Mouse (Mus musculus): Measurements from ENCODE around the gene Relb. TPM values are rescaled to one million over a fixed set of nuclear protein-coding genes. Genes with fewer than 3 reads are reported as not detected.
A peak's percentile ranks its signal among the peaks of the same experiment; 100 is the strongest.

Relb gene
- total RNA-seq, 2 experiments from 2014 or later = 9.0 to 9.2 TPM

GRCm38 (mm10) chr7:19579751-19580150 lies 49.5 kb downstream of the Relb start:
- DNase-seq = no peak

DNA sequence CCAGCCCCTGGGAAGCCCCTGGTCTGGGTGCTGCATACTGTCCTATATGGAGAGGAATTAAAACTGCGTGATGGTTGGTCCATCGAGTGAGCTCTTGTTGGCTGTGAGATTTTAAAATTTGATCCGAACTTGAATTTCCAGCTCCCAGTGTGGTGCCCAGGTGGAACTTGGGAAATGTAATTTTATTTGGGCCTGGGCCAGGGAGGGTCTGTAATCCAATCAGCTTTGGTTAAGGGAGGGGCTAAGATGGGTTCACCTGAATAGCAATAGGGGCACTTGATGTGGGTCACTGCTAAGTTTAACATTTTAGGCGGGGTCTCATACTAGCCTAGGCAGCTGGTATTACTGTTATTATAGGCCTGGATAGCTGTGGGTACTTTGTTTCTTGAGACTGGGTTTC lies 50.8 kb downstream of the Relb start:
- DNase-seq = no peak

DNA sequence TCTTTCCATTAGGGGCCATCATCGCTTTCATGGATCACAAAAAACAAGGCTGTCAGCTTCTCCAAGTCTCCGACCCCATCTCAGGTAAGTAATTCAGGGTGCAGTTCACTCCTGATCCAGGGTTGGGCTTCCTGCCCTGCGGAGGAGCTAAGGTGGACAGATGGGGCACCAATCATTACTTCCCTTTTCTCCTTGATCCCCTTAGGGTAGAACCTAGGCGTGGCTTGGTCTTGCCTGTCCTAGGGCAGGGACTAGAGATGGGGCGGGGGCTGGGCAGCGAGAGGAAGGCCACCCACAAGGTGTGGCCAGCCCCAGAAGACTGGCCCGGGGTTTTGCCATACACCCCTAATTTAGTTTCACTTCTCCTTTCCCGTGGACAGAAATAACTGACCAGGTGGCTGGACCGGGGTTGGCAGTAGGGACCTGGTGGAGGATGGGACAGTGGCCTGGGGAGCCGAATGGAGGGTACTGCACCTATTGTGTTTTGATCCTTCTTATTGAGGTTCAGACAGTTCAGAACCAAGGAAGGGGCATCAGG lies 51.3 kb downstream of the Relb start:
- DNase-seq = peak; percentile 23 to 44

GRCm38 (mm10) chr7:19577141-19577852 lies 51.9 kb downstream of the Relb start, which contains the start of the genes Zfp296 and Gemin7:
Gene Zfp296, plus strand, starts transcription at chr7:19577287.
Gene Gemin7, minus strand, starts transcription at chr7:19577595.
- DNase-seq = peak; percentile 35 to 40

GRCm38 (mm10) chr7:19575559-19575958 lies 53.7 kb downstream of the Relb start:
- DNase-seq = no peak

DNA sequence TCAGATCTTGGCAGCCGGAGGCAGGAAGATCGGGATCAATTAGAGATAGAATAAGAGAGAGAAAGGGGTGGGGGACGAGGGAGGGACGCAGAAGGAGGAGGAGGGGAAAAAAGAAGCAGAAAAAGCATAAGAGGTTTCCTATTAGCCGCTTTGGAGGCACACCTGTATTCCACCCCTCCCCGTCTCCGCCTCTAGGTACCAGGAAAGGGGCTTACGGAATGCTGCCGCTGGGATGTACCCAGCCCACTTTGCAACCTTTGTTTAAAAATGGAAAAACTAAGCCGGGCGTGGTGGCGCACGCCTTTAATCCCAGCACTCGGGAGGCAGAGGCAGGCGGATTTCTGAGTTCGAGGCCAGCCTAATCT lies 55.5 kb downstream of the Relb start:
- DNase-seq = no peak

DNA sequence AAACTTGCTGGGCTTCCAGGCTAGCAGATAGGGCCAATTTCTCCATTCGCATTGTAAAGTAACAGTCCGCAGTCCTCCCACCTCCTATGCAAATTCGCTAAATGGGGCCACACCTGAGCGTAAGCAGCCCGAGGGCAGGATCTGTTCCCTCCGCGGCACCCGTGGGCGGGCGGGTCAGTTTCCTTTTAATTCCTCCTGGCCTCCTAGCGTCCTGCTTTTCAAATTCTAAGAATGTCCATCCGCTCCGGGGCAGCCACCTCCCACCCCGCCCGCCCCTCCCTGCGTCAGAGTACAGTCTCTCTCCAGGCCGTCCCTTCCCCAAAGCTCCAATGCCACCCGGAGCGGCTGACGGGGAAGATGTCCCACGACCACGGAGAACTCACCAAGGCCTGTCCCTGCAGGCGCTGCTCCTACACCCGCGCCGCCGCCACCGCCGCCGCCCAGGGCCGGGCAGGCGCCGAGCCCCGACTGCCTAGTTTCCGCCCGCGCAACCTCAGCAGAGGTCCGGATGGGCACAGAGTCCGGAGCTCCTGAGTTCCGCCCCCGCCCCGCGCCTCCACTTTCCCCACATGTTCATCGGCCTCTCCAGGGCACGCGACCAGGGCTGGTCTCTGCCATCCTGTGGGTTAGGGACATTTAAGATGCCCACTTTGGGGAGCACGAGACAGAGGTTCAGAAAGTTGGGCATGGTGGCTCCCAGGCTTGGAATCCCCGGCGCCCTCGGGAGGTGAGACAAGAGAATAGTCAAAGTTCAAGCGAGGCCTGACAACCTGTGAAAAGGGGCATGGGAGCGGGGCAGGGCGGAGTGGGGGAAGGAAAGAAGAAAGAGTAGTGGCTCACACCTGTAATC lies 56.1 kb downstream of the Relb start:
- peak; percentile 84 to 89 for DNase-seq

- DNase-seq = no peak
Measured at GRCm38 (mm10) chr7:19569647-19570046, 59.6 kb downstream of the Relb start.

GRCm38 (mm10) chr7:19567426-19567825 lies 61.8 kb downstream of the Relb start:
- DNase-seq = no peak

DNA sequence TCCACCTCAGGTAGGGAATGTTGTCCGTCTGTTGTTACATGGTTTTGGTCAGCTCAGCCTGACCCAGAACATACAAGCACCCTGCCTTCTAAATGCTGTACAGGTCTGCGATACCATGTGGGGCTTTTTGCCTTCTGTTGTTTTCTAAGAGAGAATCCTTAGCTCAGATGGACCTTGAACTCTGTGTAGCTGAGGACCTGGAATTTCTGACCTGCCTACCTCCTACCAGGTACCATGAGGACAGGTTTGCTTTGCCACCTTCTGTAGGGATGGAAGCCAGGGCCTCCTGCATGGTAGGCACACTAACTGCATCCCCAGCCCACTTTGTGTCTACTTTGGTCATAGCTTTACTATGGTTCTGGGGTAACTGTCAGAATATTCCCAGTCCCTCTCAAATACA lies 63.4 kb downstream of the Relb start:
- DNase-seq = no peak

DNA sequence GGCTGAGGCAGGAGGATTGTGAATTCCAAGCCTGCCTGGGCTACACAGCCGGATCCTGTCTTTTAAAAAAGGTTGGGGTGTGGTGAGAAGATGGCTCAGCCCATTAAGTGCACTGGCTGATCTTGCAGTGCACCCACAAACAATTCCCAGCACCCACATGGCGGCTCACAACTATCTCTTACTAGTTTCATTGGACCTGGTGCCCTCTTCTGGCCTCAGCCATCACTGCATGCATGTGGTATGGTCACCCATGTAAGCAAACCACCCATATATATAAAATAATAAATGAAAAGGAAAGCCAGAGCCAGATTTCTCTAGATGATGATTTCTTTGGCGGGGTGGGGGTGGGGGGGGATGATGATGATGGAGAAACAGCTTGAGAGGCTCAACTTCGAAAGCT lies 64.8 kb downstream of the Relb start:
- DNase-seq = no peak

GRCm38 (mm10) chr7:19563884-19564283 lies 65.4 kb downstream of the Relb start:
- no peak for DNase-seq

DNA sequence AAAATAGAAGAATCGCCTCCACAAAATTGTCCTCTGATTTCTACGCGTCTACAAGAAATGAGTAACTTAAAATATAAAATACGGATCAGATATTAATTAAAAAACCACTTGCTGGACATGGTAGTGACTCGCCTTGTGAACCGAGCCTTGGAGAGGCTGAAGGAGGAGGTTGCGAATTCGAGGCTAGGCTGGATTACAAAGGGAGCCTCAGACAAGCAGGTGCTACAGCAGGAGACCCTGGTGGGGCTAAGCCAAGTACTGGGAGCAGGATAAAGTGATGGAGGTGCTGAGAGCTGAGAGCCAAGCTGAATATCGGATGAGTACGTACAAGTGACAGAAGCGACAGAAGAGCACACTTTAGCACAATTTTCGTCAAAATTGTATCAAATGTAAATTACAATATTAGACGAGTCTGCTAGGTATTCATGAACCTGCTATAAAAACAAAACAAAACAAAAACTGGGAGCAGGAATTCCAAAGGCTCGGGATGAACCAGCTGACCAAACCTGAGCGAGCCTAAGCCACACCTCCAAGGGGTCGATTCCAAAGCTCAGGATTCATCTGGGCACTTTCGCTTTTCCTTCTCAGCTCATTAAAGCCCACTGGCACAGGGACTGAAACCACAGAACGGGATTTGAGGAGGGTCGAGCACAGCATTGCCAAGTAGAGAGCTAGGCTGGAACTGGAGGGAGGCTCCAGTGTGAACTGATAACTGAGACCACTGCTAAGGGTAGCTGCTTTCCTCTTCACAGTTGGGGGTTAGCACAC lies 66.4 kb downstream of the Relb start, which contains the start of gene Ppp1r37:
TSS of gene Ppp1r37 (minus strand) at position 434 of the 768 bp plus-strand sequence.
- DNase-seq = peak; percentile 41 to 45

GRCm38 (mm10) chr7:19561765-19562642 lies 67.2 kb downstream of the Relb start:
- DNase-seq = peak; percentile 91 to 95

- DNase-seq = no peak
Measured at GRCm38 (mm10) chr7:19561431-19561764, 67.8 kb downstream of the Relb start.

- DNase-seq = peak; percentile 30 to 33
Measured at GRCm38 (mm10) chr7:19560491-19561260, 68.6 kb downstream of the Relb start.

DNA sequence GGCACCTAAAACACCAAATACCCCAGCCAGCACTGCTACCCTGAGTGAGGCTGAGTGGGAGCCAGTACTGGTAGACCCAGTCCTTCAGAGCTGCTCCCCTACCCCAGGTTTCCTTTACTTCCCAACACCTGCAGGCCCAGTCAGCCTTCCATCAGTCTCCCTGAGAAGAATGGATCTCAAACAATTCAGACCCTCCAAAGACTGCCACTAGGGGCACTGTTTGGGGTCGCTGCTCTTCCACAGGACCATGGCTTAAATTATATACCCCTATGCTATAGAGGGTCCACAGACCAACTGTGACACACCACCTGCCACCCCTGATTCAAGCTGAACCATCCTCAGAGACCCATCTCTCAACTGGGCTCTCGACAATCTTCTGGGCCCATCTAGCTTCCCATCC lies 70.3 kb downstream of the Relb start:
- no peak for DNase-seq

GRCm38 (mm10) chr7:19557982-19558900 lies 71.0 kb downstream of the Relb start:
- DNase-seq = peak; percentile 56 to 68

DNA sequence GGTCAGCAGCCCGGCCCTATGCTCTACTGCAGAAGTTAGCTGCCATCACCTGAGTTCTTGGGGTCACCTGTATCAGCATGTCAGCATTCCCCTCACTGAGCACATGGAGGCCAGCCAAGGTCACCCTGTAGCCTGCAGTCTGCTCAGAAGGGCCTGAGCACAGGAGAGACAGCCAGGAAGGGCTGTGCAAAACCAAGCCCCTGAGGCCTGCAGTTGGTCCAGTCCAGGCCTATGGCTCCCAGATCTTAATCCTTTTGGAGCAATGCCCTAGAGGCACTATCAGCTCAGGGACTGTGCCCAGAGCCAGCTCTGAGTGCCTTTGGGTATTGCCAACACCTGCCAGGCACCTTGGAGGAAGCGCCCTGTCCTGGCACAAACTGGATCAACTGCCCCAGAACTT lies 72.2 kb downstream of the Relb start:
- peak in 1 of 2 experiments; percentile 36 for DNase-seq
